Mouse (Mus musculus): ENCODE measurements around the gene Klf15.

Gene Klf15

GRCm38 (mm10) chr6:90465028-90465640 lies 2.8 kb downstream of the Klf15 start:
- no peak for DNase-seq

GRCm38 (mm10) chr6:90466079-90466478 lies 3.7 kb downstream of the Klf15 start:
- DNase-seq = no peak

- no peak for DNase-seq
Measured at GRCm38 (mm10) chr6:90466847-90467410, 4.6 kb downstream of the Klf15 start.

GRCm38 (mm10) chr6:90468216-90468615 lies 5.8 kb downstream of the Klf15 start:
- no peak for DNase-seq

GRCm38 (mm10) chr6:90469041-90469440 lies 6.7 kb downstream of the Klf15 start:
- no peak for DNase-seq

- no peak for DNase-seq
Measured at GRCm38 (mm10) chr6:90470255-90470654, 7.9 kb downstream of the Klf15 start.

GRCm38 (mm10) chr6:90470947-90471541 lies 8.7 kb downstream of the Klf15 start:
- no peak for DNase-seq

GRCm38 (mm10) chr6:90472079-90472478 lies 9.7 kb downstream of the Klf15 start:
- DNase-seq = no peak

- no peak for DNase-seq
Measured at GRCm38 (mm10) chr6:90472697-90473096, 10.3 kb downstream of the Klf15 start.

- DNase-seq = no peak
Measured at GRCm38 (mm10) chr6:90473630-90474360, 11.4 kb downstream of the Klf15 start.

- no peak for DNase-seq
Measured at GRCm38 (mm10) chr6:90474361-90474750, 12.0 kb downstream of the Klf15 start.

GRCm38 (mm10) chr6:90475176-90475853 lies 12.9 kb downstream of the Klf15 start:
- DNase-seq = no peak

GRCm38 (mm10) chr6:90475854-90476212 lies 13.5 kb downstream of the Klf15 start:
- DNase-seq = no peak

GRCm38 (mm10) chr6:90476941-90477518 lies 14.7 kb downstream of the Klf15 start:
- no peak for DNase-seq

- no peak for DNase-seq
Measured at GRCm38 (mm10) chr6:90484249-90484648, 21.9 kb downstream of the Klf15 start.

- DNase-seq = no peak
Measured at GRCm38 (mm10) chr6:90484876-90485275, 22.5 kb downstream of the Klf15 start.

GRCm38 (mm10) chr6:90486176-90486921 lies 24.0 kb downstream of the Klf15 start, which contains the start of gene Aldh1l1:
Gene Aldh1l1, plus strand, starts transcription at chr6:90486427.
- no peak for DNase-seq

- DNase-seq = no peak
Measured at GRCm38 (mm10) chr6:90487531-90487930, 25.2 kb downstream of the Klf15 start.

GRCm38 (mm10) chr6:90489532-90489931 lies 27.2 kb downstream of the Klf15 start:
- no peak for DNase-seq

- no peak for DNase-seq
Measured at GRCm38 (mm10) chr6:90490976-90491375, 28.6 kb downstream of the Klf15 start.

GRCm38 (mm10) chr6:90491956-90492744 lies 29.8 kb downstream of the Klf15 start:
- DNase-seq = no peak

Measured in thymus, postnatal 4 days (tissue).